Mouse (Mus musculus): ENCODE data around the gene Dlg5. TPM values are rescaled to one million over a fixed set of nuclear protein-coding genes. Genes with fewer than 3 reads are reported as not detected.

Dlg5 gene
- polyA plus RNA-seq, 1 experiment, result 40.9 TPM

DNA sequence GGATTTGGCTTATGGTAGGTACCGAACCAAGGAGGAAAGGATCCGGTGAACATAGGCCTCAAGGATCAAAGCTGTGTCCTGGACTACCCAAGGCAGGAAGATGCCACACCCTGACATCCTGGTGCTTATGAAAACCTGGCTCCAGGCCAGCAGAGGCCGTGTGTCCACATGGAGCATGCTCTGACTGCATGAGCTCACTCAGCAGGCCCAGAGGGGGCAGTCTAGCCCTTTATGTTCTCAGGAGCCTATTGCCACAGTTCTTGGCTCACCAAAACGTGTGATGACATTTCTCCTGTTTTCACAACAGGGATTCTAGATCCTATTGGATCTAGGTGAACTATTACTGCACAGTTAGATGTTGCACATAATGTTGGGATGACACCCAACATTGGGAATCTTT, 35.6 kb upstream of the Dlg5 start:
- TF ChIP-seq CTCF (IDR thresholded peaks at IDR 0.05; ENCODE audit: low read depth, low read length), result no peak
- no peak for TF ChIP-seq POLR2A (IDR thresholded peaks at IDR 0.05; ENCODE audit: insufficient read depth, low read length)
- no peak for TF ChIP-seq EP300 (IDR thresholded peaks at IDR 0.05; ENCODE audit: insufficient read depth, low read depth, low read length)
- H3K36me3 ChIP-seq (ENCODE audit: control insufficient read depth, insufficient read depth, low read length, poor library complexity, severe bottlenecking), result no peaks in the 10 kb centered on the region
- H3K27me3 ChIP-seq (ENCODE audit: control insufficient read depth, insufficient read depth, low read length, poor library complexity, severe bottlenecking), result no peaks in the 10 kb centered on the region
- no peak overlapping the region for H3K27ac ChIP-seq (ENCODE audit: insufficient read depth, low read length)
- H3K4me1 ChIP-seq (ENCODE audit: control insufficient read depth, insufficient read depth, low read length), result no peaks in the 10 kb centered on the region
- no peaks in the 10 kb centered on the region for H3K9me3 ChIP-seq (replicated peaks; ENCODE audit: control insufficient read depth, insufficient read depth, low read length, poor library complexity, severe bottlenecking)
- H3K4me3 ChIP-seq (ENCODE audit: low read depth, low read length), result no peak overlapping the region
- no peak overlapping the region for H3K9ac ChIP-seq (ENCODE audit: low read depth, poor library complexity, severe bottlenecking)

DNA sequence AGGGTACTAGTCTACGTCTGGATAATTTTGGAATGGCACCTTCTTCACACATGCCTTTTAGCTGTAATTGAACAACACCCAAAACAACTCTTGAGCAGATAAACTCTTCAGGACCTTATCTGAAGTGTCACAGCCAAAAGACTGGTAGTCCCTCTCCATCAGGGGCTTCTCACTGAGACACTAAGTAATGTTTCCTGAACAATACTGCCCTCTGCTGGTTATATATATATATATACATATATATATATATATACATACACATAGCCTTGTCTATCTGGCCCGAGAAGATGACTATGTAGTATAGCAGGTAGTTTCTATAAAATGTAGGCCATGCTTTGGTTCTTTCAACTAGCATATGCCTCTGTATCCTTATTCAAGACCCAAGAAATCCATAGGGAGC, 29.8 kb upstream of the Dlg5 start:
- Histone ChIP-seq H3K9me3 (replicated peaks; ENCODE audit: control insufficient read depth, insufficient read depth, low read length, poor library complexity, severe bottlenecking) (no peaks in the 10 kb centered on the region), H3K4me3 (ENCODE audit: low read depth, low read length) (no peak overlapping the region), H3K36me3 (ENCODE audit: control insufficient read depth, insufficient read depth, low read length, poor library complexity, severe bottlenecking) (no peaks in the 10 kb centered on the region), H3K27ac (ENCODE audit: insufficient read depth, low read length) (no peak overlapping the region), H3K9ac (ENCODE audit: low read depth, poor library complexity, severe bottlenecking) (no peak overlapping the region), H3K4me1 (ENCODE audit: control insufficient read depth, insufficient read depth, low read length) (no peaks in the 10 kb centered on the region), H3K27me3 (ENCODE audit: control insufficient read depth, insufficient read depth, low read length, poor library complexity, severe bottlenecking) (no peaks in the 10 kb centered on the region)
- TF ChIP-seq POLR2A (IDR thresholded peaks at IDR 0.05; ENCODE audit: insufficient read depth, low read length) (no peak), EP300 (IDR thresholded peaks at IDR 0.05; ENCODE audit: insufficient read depth, low read depth, low read length) (no peak), CTCF (IDR thresholded peaks at IDR 0.05; ENCODE audit: low read depth, low read length) (no peak)

- TF ChIP-seq CTCF (IDR thresholded peaks at IDR 0.05; ENCODE audit: low read depth, low read length) (peak; percentile 12), EP300 (IDR thresholded peaks at IDR 0.05; ENCODE audit: insufficient read depth, low read depth, low read length) (no peak)
- Histone ChIP-seq H3K36me3 (ENCODE audit: control insufficient read depth, insufficient read depth, low read length, poor library complexity, severe bottlenecking) (no peaks in the 10 kb centered on the region), H3K9ac (ENCODE audit: low read depth, poor library complexity, severe bottlenecking) (no peak overlapping the region), H3K27me3 (ENCODE audit: control insufficient read depth, insufficient read depth, low read length, poor library complexity, severe bottlenecking) (no peaks in the 10 kb centered on the region), H3K4me3 (ENCODE audit: low read depth, low read length) (no peak overlapping the region), H3K27ac (ENCODE audit: insufficient read depth, low read length) (no peak overlapping the region), H3K9me3 (replicated peaks; ENCODE audit: control insufficient read depth, insufficient read depth, low read length, poor library complexity, severe bottlenecking) (no peaks in the 10 kb centered on the region), H3K4me1 (ENCODE audit: control insufficient read depth, insufficient read depth, low read length) (no peaks in the 10 kb centered on the region)
Measured at GRCm38 (mm10) chr14:24273575-24273974, 27.9 kb upstream of the Dlg5 start.

DNA sequence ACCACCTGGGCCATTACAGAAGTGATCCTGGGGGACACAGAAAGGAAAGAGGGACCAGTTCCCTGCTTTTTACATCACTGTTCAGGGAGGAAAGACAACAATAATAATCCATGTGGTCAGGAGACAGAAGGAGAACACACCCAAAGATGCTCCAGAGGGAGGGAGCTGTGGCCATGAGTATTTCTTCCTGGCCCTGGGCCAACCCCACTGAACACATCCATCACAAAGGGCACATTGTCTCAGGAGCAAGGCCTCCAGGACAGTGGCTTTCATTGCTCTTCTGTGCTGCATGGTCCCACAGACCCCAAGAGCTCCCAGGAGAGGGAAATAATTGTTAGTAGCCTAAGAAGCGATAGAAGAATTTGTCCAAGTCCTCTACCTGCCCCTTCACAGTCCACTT, 23.9 kb upstream of the Dlg5 start:
- Histone ChIP-seq H3K9ac (ENCODE audit: low read depth, poor library complexity, severe bottlenecking) (no peak overlapping the region), H3K27ac (ENCODE audit: insufficient read depth, low read length) (no peak overlapping the region), H3K9me3 (replicated peaks; ENCODE audit: control insufficient read depth, insufficient read depth, low read length, poor library complexity, severe bottlenecking) (no peaks in the 10 kb centered on the region), H3K4me3 (ENCODE audit: low read depth, low read length) (no peak overlapping the region), H3K27me3 (ENCODE audit: control insufficient read depth, insufficient read depth, low read length, poor library complexity, severe bottlenecking) (no peaks in the 10 kb centered on the region), H3K4me1 (ENCODE audit: control insufficient read depth, insufficient read depth, low read length) (no peaks in the 10 kb centered on the region), H3K36me3 (ENCODE audit: control insufficient read depth, insufficient read depth, low read length, poor library complexity, severe bottlenecking) (no peaks in the 10 kb centered on the region)
- TF ChIP-seq POLR2A (IDR thresholded peaks at IDR 0.05; ENCODE audit: insufficient read depth, low read length), result no peak
- no peak for TF ChIP-seq CTCF (IDR thresholded peaks at IDR 0.05; ENCODE audit: low read depth, low read length)
- no peak for TF ChIP-seq EP300 (IDR thresholded peaks at IDR 0.05; ENCODE audit: insufficient read depth, low read depth, low read length)

GRCm38 (mm10) chr14:24262915-24263314, 17.2 kb upstream of the Dlg5 start:
- Histone ChIP-seq H3K27me3 (ENCODE audit: control insufficient read depth, insufficient read depth, low read length, poor library complexity, severe bottlenecking) (no peaks in the 10 kb centered on the region), H3K27ac (ENCODE audit: insufficient read depth, low read length) (no peak overlapping the region), H3K4me1 (ENCODE audit: control insufficient read depth, insufficient read depth, low read length) (no peaks in the 10 kb centered on the region), H3K9ac (ENCODE audit: low read depth, poor library complexity, severe bottlenecking) (no peak overlapping the region), H3K4me3 (ENCODE audit: low read depth, low read length) (no peak overlapping the region), H3K9me3 (replicated peaks; ENCODE audit: control insufficient read depth, insufficient read depth, low read length, poor library complexity, severe bottlenecking) (no peaks in the 10 kb centered on the region), H3K36me3 (ENCODE audit: control insufficient read depth, insufficient read depth, low read length, poor library complexity, severe bottlenecking) (no peaks in the 10 kb centered on the region)
- no peak for TF ChIP-seq EP300 (IDR thresholded peaks at IDR 0.05; ENCODE audit: insufficient read depth, low read depth, low read length)

DNA sequence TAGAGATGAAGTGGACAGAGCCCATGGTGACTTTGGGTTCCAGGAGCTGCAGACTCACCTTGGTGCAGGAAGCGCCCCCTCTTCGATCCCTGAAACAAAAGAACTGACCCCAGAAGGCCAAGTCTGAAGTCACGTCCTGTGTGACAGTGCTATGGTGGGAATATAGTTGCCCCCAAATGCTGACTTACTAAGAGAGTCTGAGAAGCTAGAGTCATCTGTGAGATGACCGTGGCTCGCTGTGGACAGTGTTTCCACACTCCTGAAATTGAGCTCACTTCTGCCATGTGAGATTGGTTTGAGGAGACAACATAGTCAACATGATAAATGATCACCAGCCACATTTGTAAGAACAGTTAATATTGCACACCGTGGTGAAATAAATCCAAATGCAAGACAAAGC, 16.7 kb upstream of the Dlg5 start:
- TF ChIP-seq POLR2A (IDR thresholded peaks at IDR 0.05; ENCODE audit: insufficient read depth, low read length) (no peak), CTCF (IDR thresholded peaks at IDR 0.05; ENCODE audit: low read depth, low read length) (no peak), EP300 (IDR thresholded peaks at IDR 0.05; ENCODE audit: insufficient read depth, low read depth, low read length) (no peak)
- Histone ChIP-seq H3K9me3 (replicated peaks; ENCODE audit: control insufficient read depth, insufficient read depth, low read length, poor library complexity, severe bottlenecking) (no peaks in the 10 kb centered on the region), H3K27ac (ENCODE audit: insufficient read depth, low read length) (no peak overlapping the region), H3K9ac (ENCODE audit: low read depth, poor library complexity, severe bottlenecking) (no peak overlapping the region), H3K36me3 (ENCODE audit: control insufficient read depth, insufficient read depth, low read length, poor library complexity, severe bottlenecking) (no peaks in the 10 kb centered on the region), H3K4me3 (ENCODE audit: low read depth, low read length) (no peak overlapping the region), H3K27me3 (ENCODE audit: control insufficient read depth, insufficient read depth, low read length, poor library complexity, severe bottlenecking) (no peaks in the 10 kb centered on the region), H3K4me1 (ENCODE audit: control insufficient read depth, insufficient read depth, low read length) (no peaks in the 10 kb centered on the region)

All from ES-Bruce4 (cell line).